Mouse (Mus musculus) kidney, adult 10 weeks (tissue): ENCODE data around the gene Cdk2ap1. TPM values are rescaled to one million over a fixed set of nuclear protein-coding genes. Genes with fewer than 3 reads are reported as not detected.

Experiments used
- polyA plus RNA-seq: library from polyadenylated mRNA; stranded (reverse); fragments of 350-450 nt; fragmentation: Illumina TruSeq; extraction: RNeasy Lipid Tissue Mini Kit (QIAGEN cat#74804); gene quantifications from one replicate; pipeline ENCODE4 v1.2.3, GENCODE M21; 2014; ENCODE audit warnings: low read depth, low replicate concordance

The Cdk2ap1 gene
- polyA plus RNA-seq = 84.9 TPM

GRCm38 (mm10) chr5:124362982-124363381 lies at the start of gene Cdk2ap1:
TSS of gene Cdk2ap1 (minus strand) at chr5:124363082.

DNA sequence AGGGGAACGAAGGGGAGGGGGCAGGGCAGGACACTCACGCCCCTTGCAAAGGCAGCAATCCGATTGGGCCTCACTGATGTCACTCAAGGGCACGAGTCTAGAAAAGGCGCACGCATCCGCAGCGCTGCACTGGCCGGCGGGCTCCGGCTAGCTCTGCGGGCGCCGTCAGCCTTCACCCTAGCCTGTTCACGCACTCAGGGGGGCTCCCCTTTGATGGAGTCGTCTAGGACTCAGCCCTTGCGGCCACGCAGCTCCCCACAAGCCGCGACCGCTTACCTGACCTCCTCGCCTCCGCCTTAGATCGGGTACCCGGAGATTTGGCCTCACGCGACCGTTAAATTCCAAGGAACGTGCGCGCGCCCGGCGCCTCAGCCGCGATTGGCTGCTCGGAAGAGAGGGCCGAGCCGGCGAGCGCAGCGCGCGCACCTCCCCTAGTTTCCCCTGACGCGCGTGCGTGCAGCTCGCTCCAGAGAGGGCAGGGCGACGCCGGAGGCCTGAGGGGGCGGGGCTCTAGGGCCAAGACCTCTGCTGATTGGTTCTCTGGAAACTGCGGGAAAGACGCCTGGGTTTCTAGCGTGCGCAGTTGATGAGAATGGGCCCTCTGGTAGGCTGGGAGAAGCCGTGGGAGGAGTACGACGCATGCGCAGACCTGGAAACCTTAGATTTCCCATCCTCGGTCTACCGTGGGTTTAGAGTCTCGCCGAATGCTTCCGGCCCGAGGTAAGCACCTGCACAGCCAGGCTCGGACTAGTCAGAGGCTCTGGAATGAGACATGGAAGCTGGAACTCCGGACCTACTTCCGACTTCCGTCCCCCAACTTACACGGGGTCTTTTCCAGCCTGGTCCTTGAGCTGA lies 35.1 kb downstream of the Cdk2ap1 start, which contains the start of the genes Mphosph9 and 2810006K23Rik:
Mphosph9 (minus strand) TSS at position 463 of the 855 bp plus-strand sequence.
2810006K23Rik (plus strand) TSS at position 580 of the 855 bp plus-strand sequence.

Other genes with a start within 250 kb of the Cdk2ap1 start
- 2.1 TPM for gene Arl6ip4, start 247.0 kb downstream of the Cdk2ap1 start, polyA plus RNA-seq
- gene Pitpnm2, start 113.3 kb downstream of the Cdk2ap1 start, polyA plus RNA-seq = 2.1 TPM
- gene Mphosph9, start 35.1 kb downstream of the Cdk2ap1 start, polyA plus RNA-seq = 6.2 TPM
- gene 2810006K23Rik, start 35.0 kb downstream of the Cdk2ap1 start, polyA plus RNA-seq = 18.2 TPM
- 78.2 TPM for gene Sbno1, start 62.9 kb upstream of the Cdk2ap1 start, polyA plus RNA-seq
- gene Kmt5a, start 76.8 kb upstream of the Cdk2ap1 start, polyA plus RNA-seq = 73.8 TPM
- 4.8 TPM for gene Rilpl2, start 115.3 kb upstream of the Cdk2ap1 start, polyA plus RNA-seq
- 0.69 TPM for gene Snrnp35, start 120.1 kb upstream of the Cdk2ap1 start, polyA plus RNA-seq
- 6.8 TPM for gene Rilpl1, start 168.3 kb upstream of the Cdk2ap1 start, polyA plus RNA-seq
- 1,292 TPM for gene Tmed2, start 177.6 kb upstream of the Cdk2ap1 start, polyA plus RNA-seq
- gene Ddx55, start 189.8 kb upstream of the Cdk2ap1 start, polyA plus RNA-seq = 5.9 TPM
- gene Eif2b1, start 216.0 kb upstream of the Cdk2ap1 start, polyA plus RNA-seq = 33.2 TPM
- 6.4 TPM for gene Gtf2h3, start 216.1 kb upstream of the Cdk2ap1 start, polyA plus RNA-seq